Mouse (Mus musculus) adrenal gland, postnatal 14 days (tissue): ENCODE data around the gene Olfr279. TPM values are rescaled to one million over a fixed set of nuclear protein-coding genes. Genes with fewer than 3 reads are reported as not detected.

Experiments used
- DNase-seq: peaks from one replicate; pipeline ENCODE4 v3.0.0; 2021; ENCODE audit warnings: mixed read lengths
- long read RNA-seq, 2 experiments: library from polyadenylated mRNA; stranded (forward); transcript quantifications; one replicate each; pipeline ENCODE4 v2.0.0; 2021
- total RNA-seq: library from RNA; stranded (reverse); gene quantifications from 2 replicates; pipeline ENCODE4 v1.2.3, GENCODE M21; 2021

Olfr279 gene
- total RNA-seq: not detected in 2 replicates
- long read RNA-seq, experiment 1: 0 reads
- long read RNA-seq, experiment 2: 0 reads

DNA sequence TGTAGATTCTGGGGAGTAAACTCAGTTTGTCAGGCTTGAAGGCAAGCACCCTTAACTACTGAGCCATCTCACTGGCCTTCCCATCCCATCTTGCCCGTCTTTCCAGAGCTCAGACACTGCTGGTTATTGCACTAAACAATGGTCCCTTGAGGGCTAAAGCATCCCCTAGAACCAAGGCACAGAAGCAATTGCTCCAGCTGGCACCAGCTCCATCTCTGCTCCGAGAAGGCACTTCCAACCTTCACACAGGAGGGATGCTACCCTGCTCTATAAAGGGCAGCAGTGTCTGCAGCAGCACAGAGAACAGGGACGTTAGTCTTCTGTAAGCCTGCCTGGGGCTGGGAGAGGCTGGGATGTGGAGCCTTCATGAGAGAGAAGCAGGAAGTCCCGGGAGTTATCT lies at the start of gene Olfr279:
Gene Olfr279 (plus strand): TSS at position 301 of the 400 bp plus-strand sequence.
- DNase-seq: no peak

DNA sequence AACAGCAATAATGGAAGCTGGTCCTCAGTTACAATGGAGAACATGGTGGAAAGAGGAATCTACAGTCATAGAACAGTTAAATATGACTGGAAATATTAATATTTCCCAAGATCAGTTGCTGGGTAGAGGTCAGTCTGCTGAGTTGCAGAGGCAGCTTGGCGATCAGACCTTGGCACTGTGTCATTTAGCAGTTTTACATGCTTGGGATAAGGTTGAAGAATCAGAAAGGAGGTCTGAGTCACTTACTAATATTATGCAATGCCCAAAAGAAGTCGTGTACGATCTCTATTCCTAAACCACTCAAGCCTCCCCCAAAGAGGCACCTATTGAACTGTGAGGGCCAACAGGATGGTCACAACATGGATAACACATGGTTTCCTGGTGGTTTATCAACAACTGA lies 47.6 kb upstream of the Olfr279 start:
- DNase-seq: peak; percentile 46

DNA sequence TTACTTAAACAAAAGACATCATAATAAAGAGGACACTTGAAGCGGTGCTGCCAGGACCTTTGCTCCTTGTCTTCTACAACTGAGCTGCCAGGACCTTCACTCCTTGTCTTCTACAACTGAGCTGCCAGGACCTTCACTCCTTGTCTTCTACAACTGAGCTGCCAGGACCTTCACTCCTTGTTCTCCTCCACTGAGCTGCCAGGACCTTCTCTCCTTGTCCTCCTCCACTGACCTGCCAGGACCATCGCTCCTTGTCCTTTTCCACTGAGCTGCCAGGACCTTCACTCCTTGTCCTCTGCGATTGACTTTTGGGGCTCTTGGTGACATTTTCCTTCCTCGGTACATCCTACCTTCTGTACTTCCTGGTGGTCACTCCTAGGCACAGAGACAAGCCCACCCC lies 43.7 kb upstream of the Olfr279 start:
- peak; percentile 5 for DNase-seq

DNA sequence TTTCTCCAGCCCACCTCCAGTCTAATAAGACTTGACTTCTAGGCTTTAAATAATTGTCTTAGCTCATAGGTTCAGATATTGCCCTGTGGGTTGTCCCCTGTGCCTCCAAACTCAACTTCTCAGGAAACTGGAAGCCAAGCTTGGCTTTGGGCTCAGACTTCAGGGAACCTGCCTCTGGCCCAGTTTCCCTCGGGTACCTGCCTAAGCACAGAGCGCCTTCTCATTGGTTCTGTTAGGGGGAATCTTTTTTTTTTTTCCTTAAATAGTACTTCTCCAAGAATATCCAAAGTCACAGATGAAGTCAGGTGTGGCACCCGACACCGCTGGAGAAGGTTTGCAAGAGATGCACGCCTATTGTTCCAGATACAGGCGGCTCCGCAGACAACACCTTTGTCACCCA lies 39.9 kb upstream of the Olfr279 start, which contains the start of gene Olfr281:
Gene Olfr281 (plus strand): TSS at position 301 of the 400 bp plus-strand sequence.
- no peak for DNase-seq

DNA sequence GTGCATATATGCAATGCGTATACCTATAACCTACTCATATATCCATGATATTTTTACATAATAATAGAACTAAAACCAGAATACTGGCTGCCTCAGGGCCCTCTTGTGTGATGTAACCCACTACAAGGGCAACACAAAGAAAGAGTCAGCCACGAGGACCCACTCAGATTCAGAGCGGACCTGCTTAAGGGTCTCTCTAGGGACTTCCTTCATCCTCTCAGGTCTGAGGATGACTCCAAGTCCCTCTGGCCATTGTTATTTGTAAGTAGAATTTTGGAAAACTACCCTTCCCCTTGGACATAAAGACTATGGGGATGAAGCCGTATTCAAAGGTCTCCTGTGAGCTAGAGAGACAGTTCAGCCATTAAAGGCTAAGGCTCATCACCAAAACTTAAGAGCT lies 22.6 kb upstream of the Olfr279 start, which contains the start of gene OR5BS1P:
Gene OR5BS1P (plus strand): TSS at position 301 of the 400 bp plus-strand sequence.
- no peak for DNase-seq

DNA sequence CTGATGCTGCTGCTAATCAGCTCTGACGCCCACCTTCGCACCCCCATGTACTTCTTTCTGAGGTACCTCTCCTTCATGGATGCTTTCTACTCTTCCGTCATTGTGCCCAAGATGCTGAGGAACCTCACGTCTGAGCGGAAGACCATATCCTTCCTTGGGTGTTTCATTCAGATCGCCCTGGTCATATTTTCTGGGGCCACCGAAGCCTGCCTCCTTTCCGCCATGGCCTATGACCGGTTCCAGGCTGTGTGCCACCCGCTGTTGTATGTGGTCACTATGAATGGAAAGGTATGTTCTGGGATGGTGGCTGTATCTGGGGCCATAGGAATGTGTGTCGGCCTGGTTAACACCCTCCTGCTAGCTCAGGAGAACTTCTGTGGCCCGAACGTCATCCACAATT lies 20.7 kb upstream of the Olfr279 start:
- DNase-seq: no peak

DNA sequence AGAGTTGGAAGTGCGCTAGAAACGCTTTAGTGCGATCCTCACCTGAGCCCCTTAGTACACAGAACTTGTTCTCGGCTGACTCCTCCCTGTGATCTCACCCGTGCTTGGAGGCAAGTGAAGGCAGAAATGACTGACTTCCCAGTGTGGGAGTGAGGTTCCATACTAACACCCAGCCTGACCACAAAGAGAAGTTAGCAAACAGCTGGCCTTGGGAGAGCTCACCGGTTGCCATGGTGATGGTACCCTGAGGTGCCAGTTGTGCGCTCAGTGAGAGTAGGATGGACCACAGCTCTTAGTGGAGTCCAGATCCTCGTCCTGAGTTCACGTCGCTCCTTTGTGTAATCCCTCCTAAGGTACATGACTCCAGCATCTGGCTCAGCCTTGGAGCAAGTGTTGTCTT lies 17.2 kb upstream of the Olfr279 start:
- no peak for DNase-seq

DNA sequence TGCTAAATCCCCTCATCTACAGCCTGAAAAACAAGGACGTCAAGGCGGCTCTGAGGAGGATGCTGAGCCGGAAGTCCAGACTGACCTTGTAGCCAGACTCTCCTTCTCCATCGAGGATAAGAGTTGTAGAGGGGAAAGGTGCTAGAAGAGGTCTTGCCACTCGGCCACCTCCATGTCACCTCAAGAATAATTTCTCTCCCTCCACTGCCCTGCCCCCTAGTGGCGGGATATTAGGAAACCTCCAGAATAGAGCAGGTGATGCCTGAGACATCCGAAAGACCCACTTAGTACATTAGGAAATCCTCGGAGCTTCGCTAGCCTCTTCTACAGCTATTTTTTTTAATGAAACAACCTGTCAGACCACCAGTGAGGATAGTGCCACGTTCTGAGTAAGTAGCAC lies 16.8 kb upstream of the Olfr279 start:
- peak; percentile 78 for DNase-seq

DNA sequence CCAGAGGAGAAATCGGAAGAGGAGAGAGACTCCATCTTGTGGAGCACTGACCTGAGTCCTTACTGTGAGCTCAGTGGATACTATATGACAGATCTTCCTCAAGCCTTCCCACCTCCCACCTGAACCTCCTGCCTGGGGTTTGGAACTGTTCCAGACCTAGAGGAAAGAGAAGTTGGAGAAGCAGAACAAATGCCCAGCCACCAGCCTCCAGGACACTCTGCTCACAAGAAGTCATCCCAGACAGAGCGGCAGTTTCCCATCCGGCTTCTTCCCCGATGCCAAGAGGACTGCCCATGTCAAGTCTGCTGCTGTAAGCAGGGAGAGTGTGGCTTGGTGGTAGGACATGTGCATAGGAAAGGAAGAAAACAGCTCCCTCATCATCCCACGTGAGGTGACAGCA lies 15.9 kb upstream of the Olfr279 start:
- DNase-seq: no peak

DNA sequence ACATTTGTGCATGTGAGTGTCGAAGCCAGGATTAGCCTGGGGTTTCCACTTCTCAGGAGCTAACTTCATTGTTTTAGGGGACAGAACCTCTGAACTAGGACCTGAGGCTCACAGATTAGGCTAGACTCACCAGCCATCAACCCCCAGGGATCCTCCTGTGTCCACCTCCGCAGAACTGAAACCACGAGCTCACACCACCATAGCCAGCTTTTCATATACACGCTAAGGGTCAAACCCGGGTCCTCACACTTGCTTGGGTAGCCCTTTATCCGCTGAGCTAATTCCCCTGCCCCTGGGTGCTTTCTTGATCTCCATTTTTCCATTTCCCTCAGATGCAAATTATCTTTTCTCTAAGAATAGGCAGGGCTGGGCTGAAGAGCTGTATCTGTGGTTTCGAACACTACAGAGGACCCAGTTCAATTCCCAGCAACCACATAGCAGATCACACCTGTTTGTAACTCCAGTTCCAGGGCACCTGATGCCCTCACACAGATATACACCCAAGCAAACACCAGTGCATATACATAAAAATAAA lies 12.6 kb upstream of the Olfr279 start:
- DNase-seq: no peak

DNA sequence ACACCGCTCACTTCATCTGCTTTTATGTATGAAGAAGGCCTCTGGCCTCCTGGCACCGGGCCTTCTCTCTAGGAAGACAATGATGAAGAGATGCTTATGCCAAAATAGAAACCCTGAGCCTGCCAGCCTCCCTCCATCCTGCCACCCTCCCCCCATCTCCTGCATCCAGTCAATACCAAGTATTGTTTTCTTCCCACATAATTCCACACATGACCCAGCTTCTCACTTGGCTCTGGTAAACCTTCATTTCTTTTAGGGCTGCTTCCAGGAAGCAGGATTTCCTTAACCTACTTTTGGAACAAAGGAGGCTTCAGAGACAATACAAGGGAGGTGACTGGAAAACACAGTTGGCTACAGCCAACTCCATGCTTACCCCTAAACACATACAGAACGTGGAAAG lies 9.5 kb upstream of the Olfr279 start, which contains the start of gene Lalba:
Gene Lalba (minus strand): TSS at position 21 of the 400 bp plus-strand sequence.
- DNase-seq: peak; percentile 25

DNA sequence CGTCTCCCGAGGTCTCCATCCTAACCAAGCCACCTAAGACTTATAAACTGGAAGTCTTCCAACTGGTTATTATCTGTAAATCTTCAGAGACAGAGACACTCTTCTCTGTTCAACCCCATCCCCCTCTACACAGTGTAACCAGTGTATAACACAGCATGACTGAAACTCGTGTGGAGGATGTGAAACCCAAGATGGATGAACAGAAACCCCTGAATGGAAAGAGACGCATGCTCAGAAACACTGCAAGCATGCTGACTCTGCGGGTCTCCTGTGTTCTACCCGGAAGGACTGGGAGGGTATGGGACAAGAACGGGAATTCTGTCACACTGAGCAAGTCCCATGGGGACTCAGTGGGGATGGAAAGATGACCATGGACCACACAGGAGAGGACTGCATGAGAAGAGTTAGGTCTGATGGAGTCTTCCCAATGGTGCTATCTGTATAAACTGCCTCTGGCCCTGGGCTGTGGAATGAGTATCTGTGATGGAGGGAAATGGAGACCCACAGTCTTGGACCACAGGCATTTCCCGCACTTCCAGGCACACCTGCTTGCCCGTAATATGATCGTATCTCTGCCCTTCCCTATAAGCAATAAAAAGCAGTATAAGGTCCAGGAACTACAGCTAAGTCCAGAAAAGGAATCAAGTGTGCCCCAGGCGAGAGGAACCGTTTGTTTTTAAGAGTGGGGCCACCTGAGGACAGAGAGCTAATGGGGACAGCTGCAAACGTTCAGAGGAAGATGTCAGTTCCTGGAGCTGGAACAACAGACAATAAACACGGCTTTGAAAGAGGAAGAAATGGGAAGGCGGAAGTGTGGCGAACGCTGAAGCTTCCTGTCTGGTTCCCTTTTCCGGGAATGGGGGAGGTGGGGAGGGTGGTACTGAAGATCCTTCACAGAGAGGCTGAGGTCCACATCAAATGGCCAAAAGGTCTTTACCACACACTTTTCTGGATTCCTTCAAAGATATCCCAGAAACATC lies 8.0 kb upstream of the Olfr279 start:
- DNase-seq: peak; percentile 18

DNA sequence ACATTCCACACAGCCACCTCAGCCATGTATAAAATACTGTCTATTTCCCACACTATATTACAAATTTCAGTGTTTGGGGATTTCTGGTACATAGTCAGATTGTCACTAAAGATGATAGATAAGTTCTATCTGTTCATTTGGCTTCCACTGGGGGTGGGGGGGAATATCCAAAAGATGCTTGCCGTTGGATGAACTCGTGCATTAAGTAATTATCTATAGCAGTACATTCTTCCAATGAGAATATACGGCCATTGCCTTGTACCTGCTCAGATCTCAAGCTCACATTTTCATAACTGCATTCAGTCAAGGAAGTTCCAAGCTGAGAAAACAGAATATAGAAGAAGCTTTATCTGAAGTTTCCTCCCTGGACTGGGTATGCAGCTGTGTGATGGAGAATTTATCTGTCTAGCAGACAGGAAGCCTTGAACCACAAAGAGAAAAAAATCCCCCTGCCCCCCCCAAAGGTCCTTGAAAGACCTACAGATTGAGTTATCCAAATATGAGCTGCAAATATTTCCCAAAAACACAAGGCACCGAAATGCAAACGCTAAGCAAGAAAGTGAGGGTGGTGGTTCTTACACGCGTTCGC lies 5.7 kb upstream of the Olfr279 start:
- no peak for DNase-seq

DNA sequence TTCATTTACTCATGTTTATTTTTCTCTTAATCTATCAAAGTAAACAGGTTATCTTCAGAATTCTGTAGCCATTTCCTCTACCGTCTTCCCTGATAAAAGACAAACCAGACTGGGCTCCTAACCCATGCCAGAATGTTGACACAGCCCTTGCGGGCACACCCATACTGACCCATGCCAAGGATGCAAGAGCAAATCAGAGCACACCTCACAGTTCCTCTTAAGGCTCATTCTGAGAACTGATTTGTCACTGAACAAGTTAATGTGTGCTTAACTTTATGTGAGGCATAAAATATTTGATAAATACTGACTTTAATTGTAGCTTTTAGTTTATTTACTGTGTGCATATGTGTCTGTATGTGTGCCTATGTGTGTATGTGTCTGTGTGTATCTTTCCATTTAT lies 870 bp upstream of the Olfr279 start:
- no peak for DNase-seq

DNA sequence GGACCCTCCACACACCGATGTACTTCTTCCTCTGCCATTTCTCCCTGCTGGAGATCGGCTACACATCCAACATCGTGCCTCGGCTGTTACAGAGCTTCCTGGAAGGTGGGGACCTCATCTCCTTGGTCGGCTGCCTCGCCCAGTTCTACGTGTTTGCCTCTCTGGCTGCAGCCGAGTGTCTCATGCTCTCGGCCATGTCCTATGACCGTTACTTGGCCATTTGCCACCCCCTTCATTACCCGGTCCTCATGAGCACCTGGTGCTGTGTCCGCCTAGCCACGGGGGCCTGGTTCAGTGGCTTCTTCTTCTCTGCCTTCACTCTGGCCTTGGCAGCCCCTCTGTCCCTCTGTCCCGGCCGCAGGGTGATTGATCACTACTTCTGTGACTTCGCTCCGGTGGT lies 5.4 kb downstream of the Olfr279 start:
- DNase-seq: no peak

DNA sequence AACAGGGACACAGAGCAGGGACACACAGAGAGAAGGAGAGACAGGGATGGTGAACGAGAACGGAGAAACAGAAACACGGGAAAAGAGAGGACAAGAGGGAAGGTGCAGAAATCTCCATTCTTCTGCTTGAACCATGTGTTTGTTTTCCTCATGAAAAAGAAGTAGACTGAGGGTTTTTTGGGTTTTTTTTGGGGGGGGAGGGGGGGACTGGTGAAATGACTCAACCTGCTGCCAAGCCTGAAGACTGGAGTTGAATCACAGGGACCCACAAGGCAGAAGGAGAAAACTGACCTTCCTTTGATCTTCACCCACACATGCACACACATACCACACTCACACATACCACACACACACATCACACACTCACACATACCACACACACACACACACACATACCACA lies 11.1 kb downstream of the Olfr279 start:
- no peak for DNase-seq

DNA sequence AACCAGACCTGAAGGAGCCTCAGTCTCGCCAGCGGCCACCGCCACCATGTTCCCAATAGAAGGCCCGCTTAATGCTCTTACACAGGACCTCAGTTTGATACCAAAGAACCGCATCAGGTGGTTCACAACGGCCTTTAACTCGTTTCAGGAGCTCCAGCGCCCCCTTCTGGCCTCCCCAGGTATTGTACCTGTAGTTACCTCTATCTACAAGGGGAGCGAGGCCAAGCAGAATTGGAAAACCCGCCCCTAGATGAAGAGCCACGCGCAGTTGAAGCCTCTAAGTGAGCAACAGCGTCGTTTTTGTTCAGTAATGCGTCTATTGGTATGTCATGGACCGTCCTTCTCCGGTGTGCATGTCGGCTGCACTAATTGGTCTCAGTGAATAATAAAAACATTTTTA lies 12.3 kb downstream of the Olfr279 start:
- DNase-seq: peak; percentile 86

DNA sequence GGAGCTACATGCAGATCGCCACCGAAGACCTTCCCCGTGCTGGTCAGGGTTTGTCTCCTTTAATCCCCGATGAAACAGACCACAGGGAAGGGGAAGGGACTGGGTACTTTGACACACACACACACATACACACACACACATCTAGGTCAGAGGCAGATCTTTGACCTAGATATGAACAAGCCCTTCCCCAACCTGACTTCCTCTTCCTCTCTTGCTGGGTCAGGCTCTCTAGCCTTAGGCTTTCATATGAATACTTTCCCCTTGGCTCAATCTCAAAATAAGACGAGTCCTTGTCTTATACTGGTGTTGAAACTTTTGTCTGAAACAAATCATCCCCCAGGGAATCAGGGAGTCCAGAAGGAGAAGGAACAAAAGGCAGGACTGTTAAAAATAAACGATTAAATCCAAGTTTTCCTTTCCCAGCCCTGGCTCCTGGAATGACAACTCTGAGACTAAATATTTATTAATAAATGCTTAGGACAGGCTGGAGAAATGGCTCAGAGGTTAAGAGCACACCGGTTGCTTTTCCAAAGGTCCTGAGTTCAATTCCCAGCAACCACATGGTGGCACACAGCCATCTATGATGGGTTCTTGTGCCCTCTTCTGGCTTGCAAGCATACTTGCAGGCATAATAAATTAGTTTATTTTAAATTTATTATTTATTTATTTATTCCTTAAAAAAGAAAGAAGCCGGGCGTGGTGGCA lies 14.2 kb downstream of the Olfr279 start:
- DNase-seq: no peak

DNA sequence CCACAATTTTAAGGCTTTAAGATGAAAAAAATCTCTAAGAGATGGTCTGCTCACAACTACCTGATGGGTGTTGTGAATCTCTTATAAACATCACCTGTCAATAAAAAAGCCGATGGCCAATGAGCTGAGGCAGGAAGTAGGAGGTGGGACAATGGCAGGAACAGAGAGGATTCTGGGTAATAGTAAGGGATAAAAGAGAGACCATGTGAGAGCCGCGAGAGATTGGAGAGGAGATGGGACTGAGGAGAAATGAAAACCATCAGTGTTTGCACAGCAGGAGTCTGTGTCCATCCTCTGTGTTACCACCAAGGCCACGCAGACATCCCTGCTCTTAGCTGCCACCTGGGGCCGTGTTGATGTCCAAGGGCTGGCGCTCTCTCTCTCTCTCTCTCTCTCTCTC lies 15.1 kb downstream of the Olfr279 start:
- DNase-seq: no peak

DNA sequence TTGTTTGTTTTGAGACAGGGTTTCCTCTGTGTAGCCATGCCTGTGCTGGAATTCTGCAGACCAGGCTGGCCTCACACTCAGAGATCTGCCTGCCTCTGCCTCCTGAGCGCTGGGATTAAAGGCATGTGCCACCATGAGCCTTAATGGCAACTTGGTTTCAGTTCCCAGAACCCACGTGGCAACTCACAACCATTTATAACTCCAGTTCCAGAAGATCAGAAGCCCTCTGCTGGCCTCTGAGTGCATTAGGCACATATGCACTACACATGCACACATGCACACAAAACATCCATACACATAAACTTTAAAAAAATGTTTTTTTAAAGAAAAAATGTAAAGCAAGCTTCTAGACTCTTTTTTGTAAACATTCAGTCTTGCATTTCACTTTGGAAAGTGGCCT lies 17.2 kb downstream of the Olfr279 start:
- DNase-seq: no peak

DNA sequence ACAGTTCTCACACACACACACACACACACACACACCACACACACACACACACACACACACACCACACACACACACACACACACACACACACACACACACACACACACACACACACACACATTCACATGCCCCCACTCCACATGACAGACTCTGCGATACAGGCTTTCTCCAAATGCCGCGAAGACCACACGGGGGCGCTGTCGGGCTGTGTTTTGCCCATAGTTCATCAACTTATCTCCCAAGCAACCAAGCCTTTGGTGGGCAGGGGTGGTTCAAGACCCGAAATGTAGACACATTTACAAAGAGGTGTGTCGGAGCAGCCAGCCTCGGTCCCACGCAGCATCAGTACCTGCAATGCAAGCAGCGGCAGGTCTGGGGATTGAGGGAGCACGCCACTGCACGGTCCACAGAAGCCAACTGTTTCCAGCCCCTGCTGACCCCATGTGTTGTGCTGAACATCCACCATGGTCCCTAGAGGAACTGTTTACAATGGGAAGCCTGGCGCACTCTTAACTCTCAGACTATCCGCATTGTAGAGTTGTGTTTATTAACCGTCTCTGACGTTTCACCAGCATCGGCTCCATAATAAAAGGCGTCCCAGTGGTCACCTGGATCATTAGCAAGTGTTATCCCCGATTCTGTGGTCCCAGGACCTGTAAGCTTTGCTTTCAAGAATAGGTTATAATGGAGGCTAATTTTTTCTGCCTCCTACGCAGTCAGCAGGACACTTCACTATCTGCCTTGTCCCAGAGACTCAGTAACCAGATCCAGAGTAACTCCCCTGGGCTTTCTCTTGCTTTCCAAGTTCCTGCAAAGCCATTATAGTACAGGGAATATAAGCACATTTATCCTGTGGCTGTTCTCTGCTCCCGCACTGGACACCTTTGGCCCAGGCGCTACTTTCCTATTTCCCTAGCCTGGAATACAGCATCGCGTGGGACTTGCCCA lies 18.5 kb downstream of the Olfr279 start:
- DNase-seq: peak; percentile 88
